Mouse (Mus musculus) T-helper 17 cell (primary cell): ENCODE results near the gene Stag1.

Experiments
- in situ Hi-C, 2 experiments: fragments of 300-600 bp; cut with MboI, MseI; formaldehyde crosslinking; loops; 1 replicate in 1 of 2; 2 replicates in 1 of 2; pipeline ENCODE4 v1.15.1; 2025; ENCODE audit warnings: high pct_unique_total_duplicates in 2 of 2

The Stag1 gene

GRCm38 (mm10) chr9:101003302-101003701 lies 405.7 kb downstream of the Stag1 start:
- in situ Hi-C loops, result loop anchor here in 1 of 2 experiments (5.0 kb wide), 1 partner anchor 551 kb away; no protein-coding TSS in a partner anchor

GRCm38 (mm10) chr9:101005866-101006265 lies 408.3 kb downstream of the Stag1 start:
- in situ Hi-C loops, result no loop called here
